Mouse (Mus musculus) embryo, embryonic 9.5 days (tissue): ENCODE data around the gene Hist1h3c.
"Not testable (repeated sequence)": the region's sequence is repeated elsewhere in the genome, so short reads cannot be mapped to it uniquely, and the experiment has no call there.

ENCODE experiments used
- DNase-seq: peaks from one replicate; pipeline ENCODE4 v3.0.0-alpha.2; 2017; ENCODE audit errors: extremely low spot score

Hist1h3c gene

GRCm38 (mm10) chr13:23745381-23746161 is at the start of gene Hist1h3c:
Gene Hist1h3c, minus strand, starts transcription at chr13:23745602.
- peak; percentile 91 for DNase-seq

- peak; percentile 51 for DNase-seq
Observed at GRCm38 (mm10) chr13:23792520-23792919, 47.1 kb upstream of the Hist1h3c start.

GRCm38 (mm10) chr13:23779025-23779424 is 33.6 kb upstream of the Hist1h3c start:
- no peak for DNase-seq

DNA sequence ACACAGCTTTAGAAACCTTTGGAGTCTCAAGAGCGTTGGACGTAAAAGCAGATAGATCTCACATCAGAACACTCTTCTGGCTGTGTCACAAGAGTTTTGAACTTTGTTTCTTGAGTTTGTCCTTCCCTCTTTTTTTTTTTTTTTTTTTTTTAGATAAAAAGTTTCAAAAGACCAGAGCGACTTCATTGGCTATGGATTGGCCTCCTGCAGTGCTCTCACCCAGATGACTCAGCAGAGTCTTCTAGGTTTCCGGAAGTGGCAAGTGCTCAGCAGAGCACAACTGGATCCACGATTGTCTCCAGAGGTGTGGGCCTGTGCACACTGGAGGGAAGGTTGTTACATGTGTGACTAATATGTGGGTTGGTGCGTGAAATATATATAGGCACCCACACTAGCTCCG is 32.9 kb upstream of the Hist1h3c start:
- DNase-seq, result no peak

- peak; percentile 64 for DNase-seq
Observed at GRCm38 (mm10) chr13:23772561-23773313, 27.3 kb upstream of the Hist1h3c start.

- DNase-seq, result not testable (repeated sequence)
Observed at GRCm38 (mm10) chr13:23769613-23770012, 24.2 kb upstream of the Hist1h3c start, which contains the start of gene Trim38. Gene Trim38, plus strand, starts transcription at chr13:23769913.

GRCm38 (mm10) chr13:23768834-23769397 is 23.5 kb upstream of the Hist1h3c start:
- no peak for DNase-seq

- no peak for DNase-seq
Observed at GRCm38 (mm10) chr13:23766772-23767171, 21.4 kb upstream of the Hist1h3c start.

DNA sequence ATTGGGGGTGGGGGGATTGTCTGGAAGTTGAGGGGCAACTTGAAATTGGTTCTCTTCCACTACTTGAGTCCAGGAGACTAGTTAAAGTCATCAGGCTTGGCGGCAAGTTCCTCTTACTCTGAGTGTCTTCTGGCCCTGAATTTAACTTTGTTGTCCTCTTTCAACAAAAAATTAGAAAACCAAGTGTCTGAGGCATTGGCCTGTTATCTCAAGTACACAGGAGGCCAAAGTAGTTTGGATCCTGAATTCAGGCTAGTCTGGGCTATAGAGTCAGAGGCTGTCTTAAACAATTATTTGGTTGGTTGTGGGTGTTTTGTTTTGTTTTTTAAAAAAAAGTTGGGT is 19.7 kb upstream of the Hist1h3c start:
- DNase-seq, result no peak

DNA sequence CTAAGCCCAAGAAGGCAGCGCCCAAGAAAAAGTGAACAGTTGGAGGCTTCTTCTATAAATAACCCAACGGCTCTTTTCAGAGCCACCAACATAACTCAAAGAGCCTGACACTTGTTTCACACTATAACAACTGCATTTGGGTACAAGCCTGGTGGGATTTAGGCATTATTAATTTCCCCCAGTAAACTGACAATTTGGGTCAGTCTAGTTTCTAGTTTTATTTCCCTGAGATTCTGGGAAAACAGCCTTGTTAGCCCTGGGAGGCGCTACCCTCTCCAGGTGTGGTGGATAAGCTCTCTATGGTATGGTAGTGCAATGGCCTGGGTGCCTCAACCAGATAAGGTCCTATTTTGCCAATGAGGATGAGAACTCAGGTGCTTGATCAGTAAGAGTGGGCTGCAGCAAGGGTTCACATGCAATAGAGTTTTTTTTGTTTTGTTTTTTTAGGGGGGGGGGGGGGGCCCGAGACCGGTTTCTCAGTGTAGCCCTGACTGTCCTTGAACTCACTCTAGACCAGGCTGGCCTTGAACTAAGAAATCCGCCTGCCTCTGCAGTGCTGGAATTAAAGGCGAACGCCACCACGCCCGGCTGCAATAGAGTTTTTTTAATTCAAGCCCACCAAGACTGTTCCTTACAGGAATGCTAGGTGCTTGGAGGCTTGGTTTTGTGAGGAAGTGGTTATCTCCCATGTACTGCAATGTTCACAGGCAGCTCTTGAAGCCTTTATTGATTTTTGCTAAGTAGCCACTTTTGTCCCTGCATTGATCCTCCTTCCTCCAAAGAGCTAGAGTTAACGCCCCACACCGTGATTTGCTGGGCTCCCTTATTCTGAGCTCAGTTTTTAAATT is 19.1 kb upstream of the Hist1h3c start:
- DNase-seq, result peak; percentile 70

DNA sequence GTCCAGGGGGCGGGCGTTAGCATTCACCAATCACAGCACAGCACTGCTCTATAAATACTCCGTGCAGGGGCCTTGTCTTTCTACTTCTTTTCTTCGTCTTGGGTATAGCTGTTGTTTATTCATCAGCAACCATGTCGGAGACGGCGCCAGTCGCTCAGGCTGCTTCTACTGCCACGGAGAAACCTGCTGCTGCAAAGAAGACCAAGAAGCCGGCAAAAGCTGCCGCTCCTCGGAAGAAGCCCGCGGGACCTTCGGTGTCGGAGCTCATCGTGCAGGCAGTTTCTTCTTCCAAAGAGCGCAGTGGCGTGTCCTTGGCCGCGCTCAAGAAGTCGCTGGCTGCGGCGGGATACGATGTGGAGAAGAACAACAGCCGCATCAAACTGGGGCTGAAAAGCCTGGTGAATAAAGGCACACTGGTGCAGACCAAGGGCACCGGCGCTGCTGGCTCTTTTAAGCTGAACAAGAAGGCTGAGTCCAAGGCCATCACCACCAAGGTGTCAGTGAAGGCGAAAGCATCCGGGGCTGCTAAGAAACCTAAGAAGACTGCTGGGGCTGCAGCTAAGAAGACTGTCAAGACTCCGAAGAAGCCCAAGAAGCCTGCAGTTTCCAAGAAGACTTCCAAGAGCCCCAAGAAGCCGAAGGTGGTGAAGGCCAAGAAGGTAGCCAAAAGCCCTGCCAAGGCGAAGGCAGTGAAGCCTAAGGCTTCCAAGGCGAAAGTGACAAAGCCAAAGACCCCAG is 18.4 kb upstream of the Hist1h3c start, which contains the start of gene Hist1h1a:
TSS of gene Hist1h1a (plus strand) at position 81 of the 738 bp plus-strand sequence.
- DNase-seq, result peak; percentile 95

DNA sequence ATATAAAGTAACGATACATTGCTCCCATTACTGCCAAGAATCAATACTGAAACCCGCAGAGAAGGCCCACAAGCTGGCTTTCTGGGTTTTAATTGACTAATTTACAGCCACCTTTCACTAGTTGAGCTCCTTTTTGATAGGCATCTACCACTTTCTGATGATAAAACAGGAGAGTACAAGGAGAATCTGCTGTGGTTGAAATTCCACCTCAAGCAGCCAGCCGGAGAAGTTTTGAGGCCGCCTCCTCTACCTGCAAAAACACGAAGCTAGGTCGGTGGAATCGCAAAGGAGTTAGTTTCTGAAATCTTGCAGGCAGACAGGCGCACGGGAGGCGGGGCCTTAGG is 17.8 kb upstream of the Hist1h3c start:
- DNase-seq, result no peak

- peak; percentile 90 for DNase-seq
Observed at GRCm38 (mm10) chr13:23761871-23762821, 16.7 kb upstream of the Hist1h3c start, which contains the start of gene Hist1h3a. Gene Hist1h3a, minus strand, starts transcription at chr13:23762386.

DNA sequence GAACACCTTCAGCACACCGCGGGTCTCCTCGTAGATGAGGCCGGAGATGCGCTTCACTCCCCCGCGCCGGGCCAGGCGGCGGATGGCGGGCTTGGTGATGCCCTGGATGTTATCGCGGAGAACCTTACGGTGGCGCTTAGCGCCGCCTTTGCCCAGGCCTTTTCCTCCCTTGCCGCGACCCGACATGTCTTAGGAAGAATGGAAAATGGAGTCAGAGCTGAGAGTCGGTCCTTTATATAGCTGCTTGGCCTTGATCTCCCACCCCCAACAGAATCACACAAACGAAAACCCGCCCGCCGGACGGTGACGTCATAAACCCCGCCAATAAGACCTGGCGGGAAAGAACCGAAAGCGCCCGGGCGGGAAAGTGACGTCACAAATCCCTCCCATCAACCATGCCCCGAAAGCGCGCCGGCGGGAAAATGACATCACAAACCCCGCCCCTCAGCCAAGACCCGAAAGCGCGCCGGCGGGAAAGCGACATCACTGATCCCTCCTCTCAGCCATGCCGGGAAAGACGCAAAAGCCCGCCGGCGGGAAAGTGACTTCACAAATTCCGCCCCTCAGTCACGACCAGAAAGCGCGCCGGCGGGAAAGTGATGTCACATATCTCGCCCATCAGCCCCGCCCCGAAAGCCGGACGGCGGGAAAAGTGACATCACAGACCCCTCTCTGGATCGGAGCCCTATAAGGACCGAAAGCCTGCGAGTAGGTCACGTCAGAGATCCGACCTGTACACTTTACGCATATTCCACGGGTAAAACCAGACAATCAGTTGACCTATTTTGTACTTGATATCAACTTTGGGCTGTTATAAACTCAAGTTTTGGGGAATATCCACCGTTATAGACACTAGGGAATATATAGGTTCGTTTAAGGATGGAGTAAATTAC is 15.8 kb upstream of the Hist1h3c start, which contains the start of gene Hist1h4a:
TSS of gene Hist1h4a (minus strand) at position 259 of the 893 bp plus-strand sequence.
- peak; percentile 100 for DNase-seq

DNA sequence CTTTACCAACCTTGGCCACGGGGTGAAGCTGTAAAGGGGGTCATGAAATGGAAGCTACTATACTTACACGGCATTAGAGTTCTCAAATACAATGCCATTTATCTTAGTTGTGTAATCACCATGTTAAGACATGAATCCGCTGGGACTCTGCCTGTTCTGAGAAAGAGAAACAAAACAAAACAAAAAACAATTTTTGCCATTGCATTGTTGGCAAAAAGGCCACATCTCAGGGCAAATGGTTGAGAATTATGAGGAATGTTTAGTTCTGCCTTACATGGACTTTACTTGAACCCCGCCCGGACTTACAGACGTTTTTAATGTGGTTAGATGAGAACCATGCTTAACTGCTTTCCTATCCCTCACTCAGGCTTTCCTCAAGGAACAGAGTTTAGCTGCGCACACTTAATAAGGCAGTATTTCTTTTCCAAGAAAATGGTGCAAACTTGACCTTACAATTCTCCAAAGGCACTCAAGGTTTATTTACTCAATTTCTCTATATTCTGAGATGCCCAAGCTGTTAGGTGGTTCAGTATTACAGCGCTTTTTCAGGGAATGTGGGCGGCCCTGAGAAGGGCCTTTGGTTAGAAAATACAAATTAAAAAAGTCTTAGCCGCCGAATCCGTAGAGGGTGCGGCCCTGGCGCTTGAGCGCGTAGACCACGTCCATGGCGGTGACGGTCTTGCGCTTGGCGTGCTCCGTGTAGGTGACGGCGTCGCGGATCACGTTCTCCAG is 15.0 kb upstream of the Hist1h3c start:
- peak; percentile 72 for DNase-seq

DNA sequence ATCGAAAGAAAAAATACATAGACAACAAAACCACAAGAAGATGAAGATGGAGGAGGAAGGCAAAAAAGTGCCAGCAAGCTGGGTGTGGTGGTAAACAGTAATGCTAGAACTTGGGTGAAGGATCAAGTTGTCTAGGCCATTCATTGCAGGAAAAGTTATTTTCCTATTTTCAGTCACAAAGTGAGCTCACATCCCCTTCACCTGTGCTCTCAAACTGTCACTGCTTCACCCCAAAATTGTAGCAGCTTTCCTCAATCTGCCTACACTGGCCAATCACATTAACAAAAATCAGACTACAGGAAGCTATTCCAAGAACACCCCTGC is 14.5 kb upstream of the Hist1h3c start:
- DNase-seq, result no peak

DNA sequence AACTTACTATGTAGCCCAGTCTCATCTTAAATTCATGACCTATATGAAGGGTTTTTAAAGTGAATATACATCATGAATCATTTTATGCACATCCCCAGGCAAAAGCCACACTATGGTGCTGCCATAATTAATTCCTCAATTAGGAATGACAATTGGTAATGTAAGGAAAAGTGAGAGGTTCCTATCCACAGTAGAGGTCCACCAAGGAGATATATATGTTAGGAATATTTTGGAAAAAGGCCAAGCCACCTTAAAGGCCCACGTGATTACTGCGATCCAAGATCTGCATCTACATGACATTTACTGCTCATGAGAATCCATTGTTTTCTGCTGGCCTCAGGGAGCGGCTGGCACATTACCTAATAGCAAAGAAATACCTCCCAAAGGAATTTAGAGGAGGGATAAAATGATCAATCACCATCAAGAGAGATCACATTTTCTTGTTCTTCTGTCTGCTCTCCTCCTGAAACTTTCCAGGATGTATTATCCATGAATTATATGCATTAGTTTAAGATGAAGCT is 13.9 kb upstream of the Hist1h3c start:
- DNase-seq, result no peak

- no peak for DNase-seq
Observed at GRCm38 (mm10) chr13:23757921-23758320, 12.5 kb upstream of the Hist1h3c start.
